Mouse (Mus musculus): ENCODE data around the gene Iqcc.

Iqcc gene

DNA sequence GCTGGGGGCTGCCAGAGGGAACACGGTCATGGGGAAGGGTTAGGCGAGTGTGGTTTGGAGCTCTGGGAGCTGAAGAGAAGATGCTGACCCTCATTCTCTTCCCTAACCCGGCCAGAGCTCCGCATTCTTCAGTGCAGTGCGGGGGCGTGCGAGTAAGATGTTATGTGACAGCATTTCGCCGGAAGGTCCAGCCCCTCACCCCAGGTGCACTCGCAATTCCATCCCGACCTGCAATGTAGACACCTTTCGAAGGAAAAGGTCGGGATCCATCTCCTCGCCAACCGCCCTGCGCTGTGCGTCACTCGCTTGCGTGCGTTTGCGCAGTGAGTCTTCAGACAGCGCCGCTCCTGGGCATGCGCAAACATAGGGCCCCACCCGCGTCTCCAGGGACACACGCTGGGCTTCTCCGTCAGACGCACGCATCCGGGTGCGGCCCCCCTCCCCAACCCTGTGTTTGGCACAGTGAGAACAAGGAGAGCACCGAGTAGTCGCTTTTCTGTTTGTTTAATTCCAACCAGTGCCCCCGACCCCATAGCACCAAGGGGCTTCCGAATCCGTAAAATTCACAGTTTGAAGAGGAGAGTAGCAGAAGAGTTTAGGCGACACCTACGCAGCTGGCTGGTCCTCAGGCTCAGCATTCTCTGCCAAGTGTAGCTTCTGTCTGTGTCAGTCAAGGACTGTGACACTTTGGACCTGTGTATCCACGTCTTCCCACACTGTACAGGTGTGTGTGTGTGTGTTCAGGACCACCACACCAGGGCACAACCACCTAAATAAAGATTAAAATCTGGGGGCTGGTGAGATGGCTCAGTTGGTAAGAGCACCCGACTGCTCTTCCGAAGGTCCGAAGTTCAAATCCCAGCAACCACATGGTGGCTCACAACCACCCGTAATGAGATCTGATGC, at the start of gene Iqcc:
Iqcc (minus strand) TSS at position 314 of the 906 bp plus-strand sequence.
- DNase-seq, result peak; percentile 95 to 98

DNA sequence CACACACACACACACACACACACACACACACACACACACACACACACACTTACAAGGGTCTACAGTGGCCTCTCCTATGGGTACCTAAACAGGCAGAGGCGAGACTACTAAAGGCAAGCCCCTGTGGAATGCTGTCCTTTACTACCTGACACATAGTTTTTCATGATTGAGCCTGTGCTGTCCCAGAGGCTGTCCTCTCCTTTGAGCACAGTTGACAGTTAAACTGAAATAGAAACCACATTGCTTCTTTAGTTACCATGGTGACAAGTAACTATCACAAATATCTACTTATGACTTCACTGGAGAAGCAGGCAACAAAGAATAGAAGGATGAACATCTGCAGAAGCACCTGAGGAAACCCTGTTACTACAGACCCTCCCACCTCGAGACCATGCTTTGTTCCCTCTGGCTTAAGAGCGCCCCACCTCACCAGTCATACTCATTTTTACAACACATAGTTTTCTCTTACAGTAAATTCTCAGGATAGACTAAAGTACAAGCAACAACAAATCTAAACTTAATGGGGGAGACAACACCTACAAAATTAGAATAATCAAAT, 43.4 kb upstream of the Iqcc start:
- DNase-seq, result no peak

DNA sequence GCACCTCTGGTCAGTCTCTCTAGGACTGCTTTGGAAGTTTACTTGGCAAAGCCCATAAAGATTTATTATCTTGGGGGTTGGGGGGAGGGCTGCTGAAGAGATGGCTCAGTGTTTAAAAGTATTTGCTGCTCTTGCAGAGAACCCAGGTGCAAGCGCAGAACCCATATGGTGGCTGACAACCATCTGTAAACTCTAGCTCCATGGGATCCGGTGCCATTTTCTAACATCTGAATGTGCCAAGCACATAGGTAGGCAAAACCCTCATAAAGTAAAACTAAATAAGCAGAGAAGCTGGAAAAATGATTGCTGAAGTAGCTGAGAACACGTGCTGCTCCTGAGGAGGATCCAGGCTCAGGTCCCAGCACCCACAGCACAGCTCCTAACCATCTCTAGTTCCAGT, 42.7 kb upstream of the Iqcc start:
- DNase-seq, result no peak

DNA sequence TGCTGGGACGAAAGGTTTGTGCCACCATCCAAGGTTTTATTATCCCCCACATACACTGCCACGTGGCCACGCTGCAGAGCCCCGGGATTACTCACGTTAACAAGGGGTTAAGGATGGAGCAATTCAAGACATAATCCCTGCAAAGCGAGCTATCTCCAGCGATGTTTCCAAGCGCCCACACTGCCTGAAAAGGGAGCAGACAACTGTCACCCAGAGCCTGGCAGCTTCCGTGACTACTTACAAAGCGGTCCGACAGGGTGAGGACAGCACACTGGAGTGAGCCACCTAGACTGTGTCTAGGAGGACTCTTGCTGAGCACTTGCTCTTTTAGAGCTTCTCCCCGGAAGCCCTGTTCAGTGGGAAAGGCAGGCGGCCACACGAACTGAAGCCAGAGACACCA, 35.9 kb upstream of the Iqcc start:
- no peak for DNase-seq

DNA sequence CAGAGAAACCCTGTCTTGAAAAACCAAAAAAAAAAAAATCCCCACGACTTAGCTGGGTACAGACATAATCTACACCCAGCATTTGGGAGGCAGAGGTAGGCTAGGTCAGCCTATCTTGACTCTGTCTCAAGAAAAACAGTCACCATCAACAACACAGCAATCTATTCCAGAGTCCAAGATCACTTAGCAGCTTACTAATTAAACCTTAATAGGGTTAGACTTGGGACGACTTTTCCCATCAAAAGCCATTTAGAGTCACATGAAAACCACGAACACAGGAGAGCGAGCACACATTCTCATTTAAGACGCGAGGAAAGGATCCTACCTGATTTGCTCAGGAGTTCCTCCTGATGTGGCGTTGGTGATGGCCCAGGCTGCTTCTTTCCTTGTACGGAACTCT, 31.5 kb upstream of the Iqcc start:
- no peak for DNase-seq

DNA sequence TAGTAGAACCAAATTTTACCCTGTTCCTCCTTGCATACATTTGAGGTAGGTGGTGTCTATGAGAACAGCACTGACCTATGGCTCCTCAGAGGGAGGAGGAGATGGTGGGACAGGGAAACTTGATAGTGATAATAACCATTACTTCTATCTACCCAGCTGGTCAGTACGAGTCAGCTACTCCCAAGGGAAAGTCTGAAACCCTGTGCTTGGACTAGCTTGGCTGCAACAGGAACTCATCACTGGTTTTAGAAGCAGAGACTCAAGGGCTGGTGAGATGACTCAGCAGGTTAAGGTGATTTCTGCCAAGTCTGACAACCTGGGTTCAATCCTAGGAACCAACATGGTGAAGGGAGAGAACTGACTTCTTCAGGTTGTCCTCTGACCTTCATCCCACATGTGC, 29.8 kb upstream of the Iqcc start:
- DNase-seq, result no peak

DNA sequence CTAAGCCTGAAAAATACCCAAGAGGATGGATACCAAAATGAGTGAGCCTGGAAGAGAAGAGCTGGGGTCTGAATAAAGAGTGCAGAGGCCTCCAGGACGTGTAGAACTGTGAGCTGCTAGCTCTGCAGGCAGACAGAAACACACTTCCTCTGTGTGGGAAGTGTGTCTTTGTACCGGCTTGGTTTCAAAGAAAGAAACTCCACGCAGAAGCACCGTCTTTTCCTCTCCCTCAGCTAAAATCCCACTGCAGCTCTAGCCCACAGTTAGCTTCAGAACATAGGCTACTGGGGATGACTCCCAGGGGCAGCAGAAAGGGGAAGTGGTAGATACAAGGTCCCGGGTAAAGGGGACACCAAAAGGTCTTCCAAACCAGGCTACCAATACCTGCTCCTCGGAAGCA, 26.3 kb upstream of the Iqcc start:
- DNase-seq, result no peak

DNA sequence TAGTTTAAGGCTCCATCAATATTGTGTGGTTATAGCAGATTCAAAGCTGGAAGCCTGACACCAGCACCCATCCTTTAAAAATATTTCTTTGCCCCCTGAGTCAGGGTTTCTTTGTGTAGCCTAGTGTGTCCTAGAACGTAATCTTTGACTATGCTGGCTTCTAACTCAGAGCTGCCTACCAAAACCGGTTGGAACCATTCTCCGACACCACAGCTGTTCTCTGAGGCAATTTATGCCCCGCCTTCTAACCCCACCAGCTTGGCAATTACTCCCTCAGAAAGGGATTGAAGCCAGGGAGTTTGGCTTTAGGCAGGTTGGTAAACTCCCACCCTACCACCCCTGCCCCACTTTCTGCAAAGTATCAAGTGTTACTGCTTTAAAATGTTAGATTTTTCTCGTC, 22.9 kb upstream of the Iqcc start:
- DNase-seq, result no peak

DNA sequence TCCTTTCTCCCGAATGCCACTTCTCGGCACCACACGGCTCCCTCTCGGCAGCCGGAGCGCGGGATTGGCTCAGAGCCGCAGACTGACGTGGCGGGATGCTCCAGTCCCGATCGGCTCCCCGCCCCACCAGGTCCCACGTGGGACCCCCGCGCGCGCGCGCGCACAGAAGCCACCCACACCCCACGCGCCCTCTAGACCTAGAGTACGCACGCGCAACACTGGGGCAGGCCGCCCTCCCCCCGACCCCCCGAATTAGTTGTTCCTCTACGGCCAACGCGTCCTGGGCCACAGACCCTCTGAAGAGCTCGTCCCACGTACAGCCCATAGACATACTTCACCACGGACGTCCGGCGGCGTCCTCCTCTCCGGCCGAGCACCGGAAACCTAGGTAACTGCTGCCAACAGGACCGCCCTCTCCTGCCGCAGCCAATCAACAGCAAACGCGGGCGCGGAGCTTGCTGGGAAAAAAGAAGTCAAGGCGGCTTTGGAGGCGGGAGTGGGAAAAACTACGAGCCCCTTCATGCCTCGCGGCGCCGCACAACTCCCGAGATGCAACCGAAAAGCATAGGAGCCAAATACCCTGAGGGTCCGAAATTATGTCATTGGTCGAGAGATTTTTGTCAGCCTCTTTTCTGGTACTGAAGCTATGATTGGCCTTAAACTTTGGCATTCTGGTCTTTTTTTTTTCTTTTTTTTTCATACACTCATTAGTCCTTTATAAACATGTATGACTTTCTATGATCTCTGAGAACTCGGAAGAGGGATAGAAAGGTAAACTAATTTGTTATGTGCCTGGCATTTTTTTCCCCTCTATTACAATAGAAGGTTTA, 22.0 kb upstream of the Iqcc start, which contains the start of gene Txlna:
Txlna (minus strand) TSS at position 428 of the 830 bp plus-strand sequence.
- DNase-seq, result peak; percentile 98 to 99

DNA sequence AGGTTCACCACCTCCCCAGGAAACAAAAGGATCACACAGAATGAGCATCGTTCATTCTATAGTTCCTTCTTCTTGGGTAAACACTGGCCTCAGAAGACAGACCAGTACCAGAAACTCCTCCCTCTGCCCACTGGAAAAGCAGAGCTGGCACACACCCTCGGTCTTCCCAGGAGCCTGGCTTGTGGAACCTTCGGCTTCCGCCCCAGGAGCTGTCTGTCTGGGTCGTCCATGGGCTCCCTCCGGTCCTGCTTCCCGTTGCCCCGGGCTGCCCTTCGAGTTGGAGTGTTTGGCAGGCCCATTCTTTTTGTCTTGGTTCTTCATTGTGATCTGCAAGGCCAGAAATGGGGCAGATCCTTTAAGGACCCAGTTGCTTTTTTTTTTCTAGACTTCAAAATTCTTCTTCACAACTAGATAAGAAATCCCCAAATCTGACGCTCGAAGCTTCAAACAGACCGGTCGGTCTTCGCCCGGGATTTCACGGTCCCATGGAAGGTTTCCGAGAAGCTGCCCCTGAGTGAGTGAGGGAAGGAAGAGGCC, 21.3 kb upstream of the Iqcc start:
- peak; percentile 72 to 74 for DNase-seq

DNA sequence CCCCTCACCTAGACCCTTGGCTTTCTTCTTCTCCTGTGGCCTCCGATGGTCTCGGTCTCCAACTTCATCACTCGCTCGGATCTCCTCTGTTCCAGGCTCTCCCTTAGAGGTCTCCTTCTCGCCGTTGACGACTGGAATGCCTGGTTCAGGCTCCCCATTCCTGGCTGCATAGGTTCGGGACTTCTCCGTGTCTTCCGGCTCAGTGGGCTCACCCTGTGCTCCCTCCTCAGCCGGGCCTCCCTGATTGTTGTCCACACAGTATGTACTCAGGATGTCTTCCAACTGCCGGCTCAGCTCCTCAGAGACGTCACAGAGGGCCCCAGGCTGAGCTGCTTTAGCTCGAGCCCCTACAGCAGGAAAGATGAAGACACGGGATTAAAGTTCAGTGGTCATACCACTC, 20.3 kb upstream of the Iqcc start:
- DNase-seq, result no peak

DNA sequence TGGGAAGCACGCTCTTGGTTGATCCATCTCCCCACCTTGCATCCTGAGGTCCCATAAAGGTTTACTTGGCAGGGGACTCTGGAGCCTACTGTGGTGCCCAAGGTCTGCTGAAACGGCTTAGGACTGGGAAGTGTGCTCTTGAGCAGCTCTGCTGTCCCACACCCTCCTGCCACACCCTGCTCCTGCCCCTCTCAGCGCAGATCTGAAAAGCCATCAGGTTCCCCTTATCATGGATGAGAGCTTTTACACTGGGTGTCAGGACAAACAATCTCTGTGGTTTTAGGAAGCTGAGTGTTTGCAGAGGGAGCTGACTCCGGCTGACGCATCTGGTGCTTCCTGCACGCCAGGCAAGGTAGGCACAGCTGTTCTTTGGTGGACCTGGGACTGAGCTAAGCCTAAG, 15.0 kb upstream of the Iqcc start:
- no peak for DNase-seq

DNA sequence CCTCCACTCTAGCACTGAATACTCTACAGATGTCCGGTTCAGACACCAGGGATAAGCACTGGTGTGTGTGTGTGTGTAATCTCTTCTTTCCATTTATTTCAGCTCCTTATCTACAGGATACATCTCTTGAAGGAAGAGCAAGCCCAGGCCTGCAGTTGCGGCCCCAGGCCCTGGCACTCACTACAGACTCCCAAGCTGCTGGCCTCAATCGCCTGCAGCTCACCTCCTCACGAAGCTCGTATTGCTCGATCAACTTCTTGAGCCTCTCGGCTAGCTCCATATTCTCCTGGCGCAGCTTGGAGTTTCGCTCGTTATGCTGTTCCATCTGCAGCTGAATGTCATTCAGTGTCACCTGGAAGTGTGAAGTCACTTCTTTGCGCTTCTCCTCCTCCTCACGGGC, 13.0 kb upstream of the Iqcc start:
- DNase-seq, result no peak

DNA sequence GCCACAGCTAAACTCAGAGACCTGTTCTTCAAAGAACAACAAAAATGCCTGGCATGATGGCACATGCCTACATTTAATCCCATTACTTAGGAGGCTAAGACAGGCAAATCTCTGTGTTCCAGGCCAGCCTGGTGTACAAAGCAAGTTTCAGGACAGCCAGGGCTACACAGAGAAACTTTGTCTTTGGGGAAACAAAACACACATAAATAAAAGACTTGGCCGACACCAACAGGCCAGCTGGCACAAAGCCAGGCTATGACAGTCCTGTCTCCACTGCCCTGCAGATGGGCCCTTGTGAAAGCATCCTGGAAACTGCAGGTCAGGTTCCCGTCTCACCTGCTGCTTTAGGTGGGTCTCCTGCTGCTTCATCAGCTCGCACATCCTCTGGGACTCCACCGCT, 12.0 kb upstream of the Iqcc start:
- DNase-seq, result peak; percentile 48 to 71

DNA sequence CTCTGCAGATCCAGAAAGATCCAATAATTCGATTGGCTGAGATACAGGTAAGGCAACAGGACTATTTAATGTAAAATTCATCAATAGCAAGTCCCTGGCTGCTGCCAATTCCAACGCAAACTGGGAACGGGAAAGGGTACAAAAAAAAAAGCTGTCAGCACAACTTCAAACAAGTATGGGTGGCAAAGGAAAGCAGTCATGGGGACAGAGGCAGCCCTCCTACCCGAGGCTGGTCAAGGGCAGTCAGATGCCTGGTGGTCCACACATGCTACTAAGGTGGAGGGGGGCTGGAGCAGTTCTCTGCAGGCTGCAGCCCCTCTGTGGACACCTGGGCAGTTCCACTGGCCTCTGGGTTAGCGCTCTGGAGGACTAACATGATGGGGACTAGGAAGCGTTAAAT, 7.1 kb upstream of the Iqcc start:
- no peak for DNase-seq

DNA sequence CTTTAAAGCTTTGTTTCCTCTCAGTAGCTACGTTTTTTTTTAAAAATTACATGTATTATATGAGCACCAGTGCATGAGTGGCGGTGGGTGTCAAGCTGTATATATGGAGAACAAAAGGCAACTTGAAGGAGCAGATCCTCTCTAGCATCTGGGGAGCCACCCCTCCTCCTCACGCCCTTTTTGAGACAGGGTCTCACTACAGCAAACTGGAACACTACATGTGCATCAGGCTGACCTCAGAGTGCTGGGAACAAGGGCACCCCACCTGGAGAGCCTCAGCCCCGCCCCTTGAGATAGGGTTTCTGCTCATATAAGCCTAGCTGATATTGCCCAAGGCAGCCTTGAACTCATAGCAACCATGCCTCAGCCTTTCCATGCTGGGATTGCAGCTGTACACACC, 6.6 kb upstream of the Iqcc start:
- no peak for DNase-seq

DNA sequence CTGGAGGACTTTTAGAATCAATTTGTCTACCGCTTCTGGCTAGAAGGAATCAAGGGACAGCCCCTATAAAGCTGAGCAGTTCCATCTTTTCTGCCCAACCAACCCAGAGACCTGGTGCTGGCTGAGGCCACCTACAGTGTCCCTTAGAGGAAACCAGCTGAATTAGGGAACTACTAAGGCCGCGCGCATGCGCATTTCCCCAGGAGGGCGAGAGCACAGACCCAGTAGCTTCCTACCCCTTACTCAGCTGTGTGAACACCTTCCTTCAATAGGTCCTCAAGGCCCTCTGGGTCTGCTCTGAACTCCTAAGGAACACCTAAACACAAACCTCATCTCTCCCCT, 6.1 kb upstream of the Iqcc start:
- DNase-seq, result peak; percentile 74 to 77

DNA sequence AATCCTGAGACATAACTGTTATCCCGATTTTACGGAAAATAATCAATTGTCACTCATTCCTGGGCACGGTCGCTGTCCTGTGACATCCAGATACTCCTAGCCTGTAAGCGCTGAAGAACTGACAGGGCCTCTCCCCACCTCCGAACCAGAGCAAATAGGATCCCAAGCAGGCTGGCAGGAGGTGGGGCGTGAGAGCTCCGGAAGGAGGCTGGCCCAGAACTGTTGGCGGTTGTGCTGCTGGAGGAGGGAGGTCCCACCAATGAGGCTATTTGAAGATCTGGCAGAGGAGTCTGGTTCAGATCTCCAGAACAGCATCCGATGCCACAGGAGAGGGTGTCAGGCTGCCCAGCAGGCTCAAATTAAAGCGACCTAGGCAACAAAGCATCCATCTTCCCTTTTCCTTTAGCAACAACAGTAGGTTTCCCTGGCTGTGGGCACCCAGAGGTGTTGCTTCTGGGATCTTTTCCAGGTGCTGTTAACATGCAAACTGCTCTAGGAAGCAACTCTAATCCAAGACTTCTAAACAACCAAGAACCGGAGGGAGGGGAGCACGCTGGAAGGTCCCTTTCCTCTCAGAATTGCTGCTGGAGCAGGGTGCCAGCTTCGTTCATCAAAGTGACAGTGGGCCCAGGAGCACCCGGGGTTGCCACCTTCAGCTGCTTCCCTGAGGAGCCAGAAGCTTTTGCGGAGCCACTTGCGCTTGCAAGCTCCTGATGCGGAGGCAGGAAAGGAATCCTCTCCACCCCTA, 5.6 kb upstream of the Iqcc start:
- peak; percentile 88 to 91 for DNase-seq

DNA sequence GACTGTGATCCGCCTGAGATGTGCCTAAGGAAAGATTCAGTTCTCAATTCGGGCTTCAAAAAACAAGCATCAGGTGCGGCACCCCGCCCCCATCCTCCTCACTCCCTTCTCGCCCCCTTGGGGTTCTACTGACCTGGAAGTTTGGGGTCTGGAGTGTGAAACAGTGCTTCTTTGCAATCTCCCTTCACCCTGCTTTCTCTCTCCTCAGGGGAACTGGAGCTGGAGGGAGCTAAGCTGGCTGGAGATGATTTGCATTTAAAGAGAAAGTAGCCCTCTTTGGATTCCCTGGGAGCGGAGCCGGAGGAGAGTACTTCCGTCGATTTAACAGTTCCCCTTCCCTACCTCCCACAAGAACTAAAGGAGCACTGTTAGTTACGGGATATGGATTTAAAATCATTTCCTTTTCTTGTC, 4.8 kb upstream of the Iqcc start, which contains the start of gene Ccdc28b:
Ccdc28b (minus strand) TSS at position 267 of the 411 bp plus-strand sequence.
- DNase-seq, result peak; percentile 64 to 74

DNA sequence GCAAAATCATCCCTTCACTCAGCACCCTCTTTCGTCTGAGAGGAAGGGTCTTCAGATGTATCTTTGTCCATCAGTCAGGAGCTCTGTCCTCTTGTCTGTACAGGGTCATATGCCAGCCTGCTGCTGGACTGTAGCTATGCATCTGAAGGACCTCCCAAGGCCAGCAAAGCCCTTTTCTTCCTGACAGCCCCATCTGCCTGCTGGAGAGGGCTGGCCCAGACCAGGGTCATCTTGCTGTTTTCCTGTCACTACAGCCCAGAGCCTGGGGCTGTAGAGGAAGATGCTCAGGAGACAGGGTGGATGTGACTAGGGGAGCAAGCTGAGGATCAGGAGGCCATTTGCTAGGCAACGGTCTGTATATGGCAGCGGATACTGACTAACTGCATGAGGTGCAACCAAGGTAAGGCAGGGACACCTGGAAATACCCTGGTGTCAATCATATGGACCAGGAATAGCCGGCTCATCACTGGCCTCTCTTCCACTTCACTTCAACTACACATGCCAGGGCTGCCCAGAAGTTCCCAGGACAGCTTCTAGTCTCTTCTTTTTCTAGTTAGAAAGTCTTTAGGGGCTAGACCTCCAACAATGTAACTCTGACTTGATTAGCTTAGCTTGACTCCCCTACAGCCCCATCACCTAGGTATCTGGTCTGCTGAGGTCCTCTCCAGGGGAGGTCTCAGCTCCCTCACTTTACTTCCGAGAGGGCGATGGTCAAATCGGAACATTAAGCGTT, 4.1 kb upstream of the Iqcc start:
- peak; percentile 56 to 64 for DNase-seq

DNA sequence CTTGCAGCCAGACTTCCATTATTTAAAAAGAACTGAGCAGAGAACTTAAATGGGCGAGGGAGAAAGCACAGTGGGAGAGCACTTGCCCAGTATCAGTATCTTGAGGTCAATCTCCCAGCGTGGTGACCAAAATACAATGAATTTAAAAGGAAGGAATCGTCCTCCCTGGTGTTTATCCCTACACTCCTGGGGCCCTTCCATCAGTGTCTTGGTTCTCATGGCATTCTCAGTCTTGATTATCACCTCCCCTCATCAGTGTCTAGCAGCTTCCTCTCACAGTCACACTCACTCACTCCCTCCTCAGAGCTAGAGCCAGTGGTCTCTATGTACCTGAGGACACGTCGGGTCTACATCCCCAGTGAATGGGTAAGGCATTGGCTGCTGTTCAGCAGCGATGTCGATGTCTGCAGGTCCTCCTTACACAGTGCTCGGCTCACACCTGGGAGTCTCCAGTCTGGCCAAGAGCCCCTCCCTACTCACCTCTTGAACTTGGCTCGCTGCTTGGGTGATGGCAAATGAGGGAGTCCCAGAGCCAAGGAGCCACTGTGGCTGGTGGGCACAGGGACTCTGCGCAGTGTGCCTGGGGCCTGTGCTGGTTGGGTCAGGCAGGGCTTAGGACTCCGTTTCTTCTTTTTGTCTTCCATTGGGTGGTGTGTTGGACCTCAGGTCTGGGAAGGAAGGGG, 3.4 kb upstream of the Iqcc start:
- peak; percentile 58 to 62 for DNase-seq

All from cerebellum, postnatal 25 days (tissue).